Comparison of ENCODE assay signal across 8 mouse cellular contexts in the genomic region with DNA sequence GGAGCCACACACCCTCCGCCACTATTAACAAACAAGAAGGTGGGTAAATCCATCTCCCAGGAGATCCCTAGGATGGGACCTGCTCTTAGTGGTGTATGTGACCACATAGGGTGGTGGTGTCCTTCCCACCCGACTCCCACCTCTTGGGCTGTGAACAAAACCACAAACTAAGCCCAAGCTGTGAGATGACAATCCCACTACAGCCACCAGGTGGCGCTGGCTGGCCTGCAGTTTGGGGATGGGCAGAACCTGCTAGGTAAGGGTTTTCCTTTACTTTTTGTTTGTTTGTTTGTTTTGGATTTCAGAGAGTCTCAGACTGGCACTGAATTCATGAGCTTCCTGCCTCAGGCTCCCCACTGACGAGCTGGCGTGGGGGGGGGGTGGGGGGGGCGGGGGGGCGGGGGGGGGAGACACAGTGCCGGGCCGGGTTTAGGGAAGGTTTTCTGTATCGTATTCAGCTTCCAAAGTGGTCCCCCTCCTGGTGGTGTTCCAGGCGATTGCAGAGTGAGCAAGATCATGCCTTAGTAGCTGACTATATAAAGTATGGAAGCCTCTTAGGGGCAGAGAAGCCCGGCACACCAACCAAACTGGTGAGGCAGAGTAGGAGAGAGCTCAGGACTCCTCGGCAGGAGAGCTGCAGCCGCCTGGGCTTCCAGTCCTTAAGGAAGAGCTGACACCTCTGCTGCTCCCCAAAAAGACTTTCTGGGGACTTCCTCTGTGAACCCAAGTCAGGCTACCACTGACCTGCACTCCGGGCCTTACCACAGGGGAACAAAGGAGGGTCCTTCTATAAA. TPM values are rescaled to one million over a fixed set of nuclear protein-coding genes. Genes with fewer than 3 reads are reported as not detected.
DNase-seq lines count a peak whose midpoint lies in the region; ATAC-seq and TF ChIP-seq lines count a peak whose summit lies in the region.

No protein-coding gene starts in this region.

- peak; percentile 81 for DNase-seq in midbrain, embryonic 10.5 days (ENCODE audit: low spot score)
- peak; percentile 85 for DNase-seq in hindbrain, postnatal 0 days (ENCODE audit: low spot score)
- DNase-seq in limb, embryonic 14.5 days (ENCODE audit: low spot score): peak; percentile 52
- peak; percentile 48 for DNase-seq in ovary, postnatal 14 days (ENCODE audit: low spot score)
- DNase-seq in urinary bladder, postnatal 14 days (ENCODE audit: low spot score): peak; percentile 45

- peak; percentile 78 for TF ChIP-seq CTCF in bone marrow macrophage, adult 2 months (IDR thresholded peaks at IDR 0.05; ENCODE audit: low read depth, low read length)
- TF ChIP-seq CTCF in embryonic fibroblast, embryonic 13.5 days (IDR thresholded peaks at IDR 0.05; ENCODE audit: borderline replicate concordance, insufficient read depth, low read length): peak; percentile 89
- peak; percentile 97 for TF ChIP-seq CTCF in hindbrain, postnatal 0 days (IDR thresholded peaks at IDR 0.05; ENCODE audit: low read depth)

- no peak overlapping the region for H3K9ac ChIP-seq in midbrain, embryonic 15.5 days
- no peak overlapping the region for H3K9ac ChIP-seq in hindbrain, postnatal 0 days (replicated peaks; ENCODE audit: low read length)
- no peak overlapping the region for H3K9ac ChIP-seq in limb, embryonic 14.5 days (ENCODE audit: low read depth, low read length, severe bottlenecking)

- no peak overlapping the region; the same call in 1 of the 2 replicates for H3K4me2 ChIP-seq in midbrain, embryonic 15.5 days
- H3K4me2 ChIP-seq in hindbrain, postnatal 0 days (ENCODE audit: low read depth, low read length): peak overlapping the region; percentile 7; the same call in 1 of the 2 replicates
- H3K4me2 ChIP-seq in limb, embryonic 14.5 days (replicated peaks; ENCODE audit: low read depth, low read length, severe bottlenecking): no peak overlapping the region

- no peaks in the 10 kb centered on the region for H3K9me3 ChIP-seq in midbrain, embryonic 10.5 days (replicated peaks)
- H3K9me3 ChIP-seq in midbrain, embryonic 15.5 days: no peaks in the 10 kb centered on the region
- no peaks in the 10 kb centered on the region for H3K9me3 ChIP-seq in hindbrain, postnatal 0 days (ENCODE audit: low read length)
- no peaks in the 10 kb centered on the region for H3K9me3 ChIP-seq in limb, embryonic 14.5 days (ENCODE audit: control insufficient read depth, low read length)

- H3K36me3 ChIP-seq in midbrain, embryonic 10.5 days: no peaks in the 10 kb centered on the region
- peaks cover 3% of the 10 kb centered on the region; the same call in 1 of the 2 replicates for H3K36me3 ChIP-seq in midbrain, embryonic 15.5 days (replicated peaks)
- peaks cover 10% of the 10 kb centered on the region; the same call in 1 of the 2 replicates for H3K36me3 ChIP-seq in hindbrain, postnatal 0 days (ENCODE audit: insufficient read depth, low read length)
- H3K36me3 ChIP-seq in limb, embryonic 14.5 days (ENCODE audit: control insufficient read depth, insufficient read depth, low read length): no peaks in the 10 kb centered on the region

- TF ChIP-seq POLR2A in bone marrow macrophage, adult 2 months (IDR thresholded peaks at IDR 0.05; ENCODE audit: borderline replicate concordance, low read depth, low read length): no peak
- TF ChIP-seq POLR2A in embryonic fibroblast, embryonic 13.5 days (IDR thresholded peaks at IDR 0.05; ENCODE audit: low read depth, low read length): no peak
- TF ChIP-seq POLR2A in limb, embryonic 14.5 days (IDR thresholded peaks at IDR 0.05; ENCODE audit: borderline replicate concordance, extremely low read depth, insufficient read depth, insufficient read length): no peak

- no peak for ATAC-seq in midbrain, embryonic 15.5 days (replicated peaks)
- ATAC-seq in hindbrain, postnatal 0 days: peak; percentile 18
- no peak for ATAC-seq in limb, embryonic 14.5 days (ENCODE audit: low FRiP score, low read depth)

- peaks cover 76% of the 10 kb centered on the region for H3K27me3 ChIP-seq in midbrain, embryonic 10.5 days (ENCODE audit: low read depth, poor library complexity, severe bottlenecking)
- no peaks in the 10 kb centered on the region for H3K27me3 ChIP-seq in midbrain, embryonic 15.5 days (replicated peaks)
- H3K27me3 ChIP-seq in hindbrain, postnatal 0 days (ENCODE audit: insufficient read depth, low read length): no peaks in the 10 kb centered on the region
- peaks cover 15% of the 10 kb centered on the region for H3K27me3 ChIP-seq in limb, embryonic 14.5 days (ENCODE audit: control insufficient read depth, insufficient read depth, low read length)

- WGBS in midbrain, embryonic 10.5 days: 10% methylated on average over 15 of the region's 15 CpGs
- 9% methylated on average over 13 of the region's 15 CpGs for WGBS in midbrain, embryonic 15.5 days
- WGBS in hindbrain, postnatal 0 days: 8% methylated on average over 15 of the region's 15 CpGs
- 8% methylated on average over 13 of the region's 15 CpGs for WGBS in limb, embryonic 14.5 days

- peak overlapping the region; percentile 67 for H3K27ac ChIP-seq in midbrain, embryonic 10.5 days (replicated peaks)
- no peak overlapping the region for H3K27ac ChIP-seq in midbrain, embryonic 15.5 days
- H3K27ac ChIP-seq in bone marrow macrophage, adult 2 months (ENCODE audit: insufficient read depth, low read depth, low read length): no peak overlapping the region
- no peak overlapping the region for H3K27ac ChIP-seq in embryonic fibroblast, embryonic 13.5 days (ENCODE audit: insufficient read depth, low read length)
- no peak overlapping the region for H3K27ac ChIP-seq in hindbrain, postnatal 0 days
- no peak overlapping the region for H3K27ac ChIP-seq in limb, embryonic 14.5 days (replicated peaks; ENCODE audit: low read depth, low read length)

- H3K4me3 ChIP-seq in midbrain, embryonic 10.5 days: peak overlapping the region; percentile 43
- no peak overlapping the region for H3K4me3 ChIP-seq in midbrain, embryonic 15.5 days
- no peak overlapping the region for H3K4me3 ChIP-seq in bone marrow macrophage, adult 2 months (ENCODE audit: insufficient read depth, low read length)
- H3K4me3 ChIP-seq in embryonic fibroblast, embryonic 13.5 days (ENCODE audit: insufficient read depth, low read length): no peak overlapping the region
- no peak overlapping the region for H3K4me3 ChIP-seq in hindbrain, postnatal 0 days (ENCODE audit: low read length)
- H3K4me3 ChIP-seq in limb, embryonic 14.5 days (replicated peaks; ENCODE audit: low read length): no peak overlapping the region

- peaks cover 43% of the 10 kb centered on the region for H3K4me1 ChIP-seq in midbrain, embryonic 10.5 days
- H3K4me1 ChIP-seq in midbrain, embryonic 15.5 days: peaks cover 21% of the 10 kb centered on the region
- H3K4me1 ChIP-seq in bone marrow macrophage, adult 2 months (ENCODE audit: control insufficient read depth, insufficient read depth, low read length): no peaks in the 10 kb centered on the region
- H3K4me1 ChIP-seq in embryonic fibroblast, embryonic 13.5 days (ENCODE audit: control insufficient read depth, insufficient read depth, low read length): no peaks in the 10 kb centered on the region
- no peaks in the 10 kb centered on the region for H3K4me1 ChIP-seq in hindbrain, postnatal 0 days (ENCODE audit: insufficient read depth, low read length)
- no peaks in the 10 kb centered on the region for H3K4me1 ChIP-seq in limb, embryonic 14.5 days (ENCODE audit: control insufficient read depth, insufficient read depth, low read length)

RNA-seq across cellular contexts. Expression of gene Efcab6, which starts 8.9 kb away (rescaled TPM):
- 0.24 and 0.26 TPM in 2 replicates for polyA plus RNA-seq in midbrain, embryonic 10.5 days (2016; fragmentation: Nextera tagmentation; extraction: Ambion mirVana)
- 0.56 and 0.78 TPM in 2 replicates for polyA plus RNA-seq in midbrain, embryonic 15.5 days (2015; fragmentation: Nextera tagmentation; extraction: Ambion mirVana)
- not detected in 2 replicates for polyA plus RNA-seq in bone marrow macrophage, adult 2 months (2012; ENCODE audit: insufficient read depth, insufficient read length, missing spikeins)
- polyA plus RNA-seq in embryonic fibroblast, embryonic 13.5 days (2011; ENCODE audit: insufficient read length, low read depth, missing spikeins): not detected in 2 replicates
- total RNA-seq in hindbrain, postnatal 0 days (2014; rRNA removed): 0.52 and 6.8 TPM in 2 replicates
- 0.42 and 1.6 TPM in 2 replicates for polyA plus RNA-seq in hindbrain, postnatal 0 days (2015; fragmentation: Nextera tagmentation; extraction: Ambion mirVana)
- polyA plus RNA-seq in limb, embryonic 14.5 days (2012; rRNA removed): 0.10 and 0.25 TPM in 2 replicates
- 0.18 and 0.52 TPM in 2 replicates for polyA plus RNA-seq in limb, embryonic 14.5 days (2014; fragmentation: Nextera tagmentation; extraction: Ambion mirVana)

RNA-seq across cellular contexts. Expression of gene Sult4a1, which starts 31.4 kb away (rescaled TPM):
- polyA plus RNA-seq in midbrain, embryonic 10.5 days (2016; fragmentation: Nextera tagmentation; extraction: Ambion mirVana): 11.2 and 14.3 TPM in 2 replicates
- polyA plus RNA-seq in midbrain, embryonic 15.5 days (2015; fragmentation: Nextera tagmentation; extraction: Ambion mirVana): 87.1 and 93.8 TPM in 2 replicates
- not detected in 2 replicates for polyA plus RNA-seq in bone marrow macrophage, adult 2 months (2012; ENCODE audit: insufficient read depth, insufficient read length, missing spikeins)
- 1.0 and 3.6 TPM in 2 replicates for polyA plus RNA-seq in embryonic fibroblast, embryonic 13.5 days (2011; ENCODE audit: insufficient read length, low read depth, missing spikeins)
- 248 and 251 TPM in 2 replicates for total RNA-seq in hindbrain, postnatal 0 days (2014; rRNA removed)
- 155 TPM in 2 replicates for polyA plus RNA-seq in hindbrain, postnatal 0 days (2015; fragmentation: Nextera tagmentation; extraction: Ambion mirVana)
- 3.1 and 3.6 TPM in 2 replicates for polyA plus RNA-seq in limb, embryonic 14.5 days (2012; rRNA removed)
- 0.81 and 1.2 TPM in 2 replicates for polyA plus RNA-seq in limb, embryonic 14.5 days (2014; fragmentation: Nextera tagmentation; extraction: Ambion mirVana)

RNA-seq across cellular contexts. Expression of gene Pnpla5, which starts 48.9 kb away (rescaled TPM):
- polyA plus RNA-seq in midbrain, embryonic 10.5 days (2016; fragmentation: Nextera tagmentation; extraction: Ambion mirVana): not detected in 2 replicates
- polyA plus RNA-seq in midbrain, embryonic 15.5 days (2015; fragmentation: Nextera tagmentation; extraction: Ambion mirVana): not detected in 2 replicates
- polyA plus RNA-seq in bone marrow macrophage, adult 2 months (2012; ENCODE audit: insufficient read depth, insufficient read length, missing spikeins): not detected in 2 replicates
- not detected in 2 replicates for polyA plus RNA-seq in embryonic fibroblast, embryonic 13.5 days (2011; ENCODE audit: insufficient read length, low read depth, missing spikeins)
- total RNA-seq in hindbrain, postnatal 0 days (2014; rRNA removed): not detected in 2 replicates
- polyA plus RNA-seq in hindbrain, postnatal 0 days (2015; fragmentation: Nextera tagmentation; extraction: Ambion mirVana): not detected in 2 replicates
- polyA plus RNA-seq in limb, embryonic 14.5 days (2012; rRNA removed): not detected in 2 replicates
- polyA plus RNA-seq in limb, embryonic 14.5 days (2014; fragmentation: Nextera tagmentation; extraction: Ambion mirVana): not detected in 2 replicates
